Mouse (Mus musculus): ENCODE measurements around the gene Car10.

- TF ChIP-seq CTCF (IDR thresholded peaks at IDR 0.05; ENCODE audit: low read depth, low read length) = no peak
- no peak for TF ChIP-seq POLR2A (IDR thresholded peaks at IDR 0.05; ENCODE audit: borderline replicate concordance, low read depth, low read length)
These were observed 389.2 kb downstream of the Car10 start for GRCm38 (mm10) chr11:93487021-93487420.

All from bone marrow macrophage, adult 2 months (primary cell).